Mouse (Mus musculus) right cerebral cortex, adult 2 months (tissue): ENCODE data around the gene Afap1.

Experiments used
- DNase-seq, 2 experiments: peaks; one replicate each; pipeline ENCODE4 v3.0.0; 2021 to 2022; ENCODE audit warnings: low spot score in 2 of 2

Afap1 gene

GRCm38 (mm10) chr5:36040398-36041235, 147.5 kb downstream of the Afap1 start:
- DNase-seq, result no peak

GRCm38 (mm10) chr5:36041236-36041562, 148.1 kb downstream of the Afap1 start:
- no peak for DNase-seq

GRCm38 (mm10) chr5:36041756-36042155, 148.6 kb downstream of the Afap1 start:
- DNase-seq, result no peak

- DNase-seq, result no peak
Observed at GRCm38 (mm10) chr5:36043154-36043553, 150.0 kb downstream of the Afap1 start.
